Mouse (Mus musculus) liver, adult 2 months (tissue): ENCODE measurements at regions not wholly inside any gene's neighbourhood (a gene's known extent, or its start where the extent isn't known, plus 50 kb on each side); places are given as distances from the start of the nearest gene placed in this dataset.

ENCODE experiments used
- DNase-seq: peaks from one replicate; pipeline ENCODE4 v3.0.0-alpha.2; 2011; ENCODE audit warnings: low read depth, low spot score; ENCODE audit errors: extremely low read depth
- H3K27ac ChIP-seq: fragments of 200-500 bp; replicated peaks from 2 replicates; pipeline ENCODE4 v1.5.1; 2012; ENCODE audit warnings: low read depth, mild to moderate bottlenecking, control low read depth, inconsistent platforms, low read length; ENCODE audit not compliant: insufficient read depth
- H3K27me3 ChIP-seq: fragments of 200-500 bp; 2 replicates; pipeline ENCODE4 v1.6.1; 2012; ENCODE audit warnings: mild to moderate bottlenecking, moderate library complexity, low read length, inconsistent platforms; ENCODE audit not compliant: control insufficient read depth, insufficient read depth
- H3K36me3 ChIP-seq: fragments of 200-500 bp; 2 replicates; pipeline ENCODE4 v1.6.1; 2012; ENCODE audit warnings: low read length, inconsistent platforms; ENCODE audit not compliant: control insufficient read depth, insufficient read depth
- H3K4me1 ChIP-seq: fragments of 200-500 bp; 2 replicates; pipeline ENCODE4 v1.6.1; 2011; ENCODE audit warnings: low read length; ENCODE audit not compliant: control insufficient read depth, insufficient read depth
- H3K4me3 ChIP-seq: fragments of 200-500 bp; 2 replicates; pipeline ENCODE4 v1.5.1; 2011; ENCODE audit warnings: low read depth, mild to moderate bottlenecking, control low read depth, low read length, moderate library complexity; ENCODE audit not compliant: insufficient read depth
- H3K79me2 ChIP-seq: fragments of 200-500 bp; 2 replicates; pipeline ENCODE4 v1.6.1; 2012; ENCODE audit warnings: inconsistent platforms, mild to moderate bottlenecking, low read length, moderate library complexity; ENCODE audit not compliant: control insufficient read depth, insufficient read depth
- H3K9ac ChIP-seq: fragments of 200-500 bp; 2 replicates; pipeline ENCODE4 v1.6.1; 2012; ENCODE audit warnings: low read depth, mild to moderate bottlenecking, control low read depth, inconsistent platforms, low read length
- CTCF ChIP-seq: fragments of 200-500 bp; IDR thresholded peaks from 2 replicates; pipeline ENCODE4 v1.5.1; 2011; ENCODE audit warnings: low read depth, low read length, control low read depth
- POLR2A ChIP-seq: fragments of 200-500 bp; IDR thresholded peaks from 2 replicates; pipeline ENCODE4 v1.6.1; 2011; ENCODE audit warnings: low read length, control low read depth; ENCODE audit not compliant: insufficient read depth; ENCODE audit errors: extremely low read depth
- WGBS: fragments of 180-500 bp; shearing (Covaris S2); methylation state at CpG from one replicate; pipeline ENCODE4 v1.1.7; 2018; 5-methylcytosine and 5-hydroxymethylcytosine counted together

- no peak overlapping the region for H3K4me3 ChIP-seq
- WGBS = 75% methylated on average over 15 of the region's 15 CpGs
- DNase-seq = peak; percentile 68
- H3K9ac ChIP-seq = no peak overlapping the region
- H3K36me3 ChIP-seq = no peaks in the 10 kb centered on the region
- no peaks in the 10 kb centered on the region for H3K27me3 ChIP-seq
- no peak overlapping the region for H3K27ac ChIP-seq
- H3K4me1 ChIP-seq = peaks cover 7% of the 10 kb centered on the region
- no peaks in the 10 kb centered on the region for H3K79me2 ChIP-seq
- TF ChIP-seq CTCF (no peak), POLR2A (no peak)
Observed at GRCm38 (mm10) chr1:153997201-153998181, 97.5 kb upstream of the Teddm2 start.

- H3K36me3 ChIP-seq = no peaks in the 10 kb centered on the region
- H3K9ac ChIP-seq = no peak overlapping the region
- H3K4me1 ChIP-seq = 0 out of 2 replicates have a peak, but pooled peaks cover 3% of the 10 kb centered on the region
- no peak overlapping the region for H3K4me3 ChIP-seq
- no peak for TF ChIP-seq POLR2A
- no peak for TF ChIP-seq CTCF
- no peak for DNase-seq
- no peaks in the 10 kb centered on the region for H3K79me2 ChIP-seq
- WGBS = 86% methylated on average over 6 of the region's 6 CpGs
- H3K27ac ChIP-seq = no peak overlapping the region
- no peaks in the 10 kb centered on the region for H3K27me3 ChIP-seq
Observed at GRCm38 (mm10) chr1:153999776-154000175, 99.7 kb upstream of the Teddm2 start.

- H3K27ac ChIP-seq = no peak overlapping the region
- no peak overlapping the region for H3K9ac ChIP-seq
- TF ChIP-seq CTCF (no peak), POLR2A (no peak)
- H3K36me3 ChIP-seq = no peaks in the 10 kb centered on the region
- H3K4me1 ChIP-seq = no peaks in the 10 kb centered on the region
- WGBS = 79% methylated on average over 7 of the region's 7 CpGs
- no peaks in the 10 kb centered on the region for H3K27me3 ChIP-seq
- DNase-seq = no peak
- no peak overlapping the region for H3K4me3 ChIP-seq
- no peaks in the 10 kb centered on the region for H3K79me2 ChIP-seq
Observed at GRCm38 (mm10) chr1:154003669-154004068, 103.6 kb upstream of the Teddm2 start.

GRCm38 (mm10) chr1:154004647-154005046 lies 104.6 kb upstream of the Teddm2 start:
- WGBS = 96% methylated on average over 4 of the region's 4 CpGs
- no peak overlapping the region for H3K27ac ChIP-seq
- H3K36me3 ChIP-seq = no peaks in the 10 kb centered on the region
- no peak overlapping the region for H3K4me3 ChIP-seq
- no peaks in the 10 kb centered on the region for H3K27me3 ChIP-seq
- no peak for DNase-seq
- no peaks in the 10 kb centered on the region for H3K4me1 ChIP-seq
- no peaks in the 10 kb centered on the region for H3K79me2 ChIP-seq
- TF ChIP-seq CTCF (no peak), POLR2A (no peak)
- H3K9ac ChIP-seq = no peak overlapping the region

- peak; percentile 24 for DNase-seq
- no peak for TF ChIP-seq CTCF
- no peak for TF ChIP-seq POLR2A
- WGBS = 77% methylated on average over 13 of the region's 13 CpGs
Observed at GRCm38 (mm10) chr1:154006055-154006454, 106.0 kb upstream of the Teddm2 start.

GRCm38 (mm10) chr1:154007440-154007839 lies 107.4 kb upstream of the Teddm2 start:
- Histone ChIP-seq H3K4me3 (no peak overlapping the region), H3K36me3 (no peaks in the 10 kb centered on the region), H3K79me2 (no peaks in the 10 kb centered on the region), H3K27me3 (no peaks in the 10 kb centered on the region), H3K4me1 (no peaks in the 10 kb centered on the region), H3K9ac (no peak overlapping the region), H3K27ac (no peak overlapping the region)
- WGBS = 97% methylated on average over 3 of the region's 3 CpGs
- DNase-seq = no peak
- no peak for TF ChIP-seq CTCF
- no peak for TF ChIP-seq POLR2A

More at GRCm38 (mm10) chr1:154006055-154006454, 106.0 kb upstream of the Teddm2 start:
- no peak overlapping the region for H3K4me3 ChIP-seq
- H3K4me1 ChIP-seq = no peaks in the 10 kb centered on the region
- H3K36me3 ChIP-seq = no peaks in the 10 kb centered on the region
- H3K9ac ChIP-seq = no peak overlapping the region
- H3K27ac ChIP-seq = no peak overlapping the region
- H3K27me3 ChIP-seq = no peaks in the 10 kb centered on the region
- H3K79me2 ChIP-seq = no peaks in the 10 kb centered on the region
